Mouse (Mus musculus) liver, embryonic 13.5 days (tissue): ENCODE measurements around the gene Mylk3. TPM values are rescaled to one million over a fixed set of nuclear protein-coding genes. Genes with fewer than 3 reads are reported as not detected.

Source experiments
- ATAC-seq: fragments of 200-750 bp; cut with Nextera tagmentation; 2 replicates; pipeline ENCODE4 v1.8.0; 2017; ENCODE audit warnings: low read depth, mild to moderate bottlenecking, moderate number of reproducible peaks, moderate library complexity
- DNase-seq: peaks from one replicate; pipeline ENCODE4 v3.0.0; 2022
- H3K27ac ChIP-seq: fragments of 300-500 bp; sonication (generic); 2 replicates; pipeline ENCODE4 v1.5.1; 2015; ENCODE audit warnings: moderate library complexity, mild to moderate bottlenecking, inconsistent platforms
- H3K27me3 ChIP-seq: fragments of 300-500 bp; sonication (generic); 2 replicates; pipeline ENCODE4 v1.6.1; 2015; ENCODE audit warnings: mild to moderate bottlenecking, inconsistent platforms
- H3K36me3 ChIP-seq: fragments of 300-500 bp; sonication (generic); 2 replicates; pipeline ENCODE4 v1.6.1; 2015; ENCODE audit warnings: mild to moderate bottlenecking, inconsistent platforms
- H3K4me1 ChIP-seq: fragments of 300-500 bp; sonication (generic); replicated peaks from 2 replicates; pipeline ENCODE4 v1.6.1; 2015; ENCODE audit warnings: inconsistent platforms
- H3K4me2 ChIP-seq: fragments of 300-500 bp; sonication (generic); 2 replicates; pipeline ENCODE4 v1.6.1; 2015; ENCODE audit warnings: inconsistent platforms, mild to moderate bottlenecking, moderate library complexity
- H3K4me3 ChIP-seq: fragments of 300-500 bp; sonication (generic); replicated peaks from 2 replicates; pipeline ENCODE4 v1.5.1; 2015; ENCODE audit warnings: mild to moderate bottlenecking, inconsistent platforms
- H3K9ac ChIP-seq: fragments of 300-500 bp; sonication (generic); 2 replicates; pipeline ENCODE4 v1.6.1; 2015; ENCODE audit warnings: mild to moderate bottlenecking, inconsistent platforms
- H3K9me3 ChIP-seq: fragments of 300-500 bp; sonication (generic); replicated peaks from 2 replicates; pipeline ENCODE4 v1.6.1; 2016; ENCODE audit warnings: inconsistent platforms
- WGBS: fragments of 180-500 bp; shearing (Covaris S2); methylation state at CpG from one replicate; pipeline ENCODE4 v1.1.7; 2015; ENCODE audit not compliant: insufficient replicate concordance; 5-methylcytosine and 5-hydroxymethylcytosine counted together
- polyA plus RNA-seq: library from polyadenylated mRNA; unstranded; fragments of >200 nt; fragmentation: Nextera tagmentation; extraction: Ambion mirVana; gene quantifications from 2 replicates; pipeline ENCODE4 v1.2.1, GENCODE M21; 2015

Gene Mylk3
- polyA plus RNA-seq, result 44.7 and 45.8 TPM in 2 replicates

DNA sequence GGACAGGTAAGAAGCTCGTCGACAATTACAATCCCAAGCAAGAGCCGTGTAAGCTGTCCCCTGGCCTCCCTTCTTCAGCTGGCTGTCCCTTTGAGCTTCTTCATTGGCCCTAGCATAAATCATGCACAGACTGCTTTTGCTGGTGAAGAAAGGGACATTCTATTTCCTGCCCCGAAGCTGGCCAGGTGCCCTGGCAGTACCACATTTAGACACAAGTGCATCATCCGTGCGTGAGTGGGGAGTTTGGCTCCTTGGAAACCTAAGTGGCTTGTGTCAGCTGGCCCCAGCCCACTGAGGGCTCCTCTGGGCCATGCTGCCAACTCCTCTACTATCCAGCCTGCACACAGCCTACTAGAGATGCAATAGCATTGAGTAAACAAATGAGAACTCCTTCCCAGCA lies at the start of gene Mylk3:
TSS of gene Mylk3 (minus strand) at position 141 of the 400 bp plus-strand sequence.
- no peaks in the 10 kb centered on the region for H3K36me3 ChIP-seq
- WGBS, result 81% methylated on average over 6 of the region's 6 CpGs
- no peak within 1 kb of the TSS for H3K4me3 ChIP-seq
- no peak within 1 kb of the TSS for H3K9ac ChIP-seq
- no peak within 1 kb of the TSS for H3K4me2 ChIP-seq
- H3K4me1 ChIP-seq, result peaks cover 47% of the 10 kb centered on the region
- no peaks in the 10 kb centered on the region for H3K9me3 ChIP-seq
- ATAC-seq, result no peak
- no peaks in the 10 kb centered on the region for H3K27me3 ChIP-seq
- no peak within 1 kb of the TSS for H3K27ac ChIP-seq
- no peak for DNase-seq

GRCm38 (mm10) chr8:85435736-85436135 lies 49.6 kb upstream of the Mylk3 start:
- DNase-seq (peak; percentile 19), ATAC-seq (no peak)
- Histone ChIP-seq H3K9ac (no peak overlapping the region), H3K4me2 (no peak overlapping the region), H3K36me3 (no peaks in the 10 kb centered on the region), H3K4me3 (no peak overlapping the region), H3K4me1 (peaks cover 33% of the 10 kb centered on the region), H3K27ac (no peak overlapping the region), H3K27me3 (no peaks in the 10 kb centered on the region), H3K9me3 (no peaks in the 10 kb centered on the region)
- WGBS, result 57% methylated on average over 5 of the region's 5 CpGs

- 80% methylated on average over 12 of the region's 12 CpGs for WGBS
- no peaks in the 10 kb centered on the region for H3K27me3 ChIP-seq
- no peak for DNase-seq
- no peak overlapping the region for H3K27ac ChIP-seq
- no peaks in the 10 kb centered on the region for H3K36me3 ChIP-seq
- no peaks in the 10 kb centered on the region for H3K9me3 ChIP-seq
- ATAC-seq, result no peak
- H3K4me1 ChIP-seq, result peaks cover 41% of the 10 kb centered on the region
- H3K4me3 ChIP-seq, result no peak overlapping the region
- no peak overlapping the region for H3K9ac ChIP-seq
- H3K4me2 ChIP-seq, result no peak overlapping the region
These were observed 48.7 kb upstream of the Mylk3 start for GRCm38 (mm10) chr8:85434817-85435216.

GRCm38 (mm10) chr8:85433017-85433393 lies 46.9 kb upstream of the Mylk3 start:
- Histone ChIP-seq H3K9me3 (no peaks in the 10 kb centered on the region), H3K4me2 (peak overlapping the region; percentile 78), H3K9ac (peak overlapping the region; percentile 95; the same call in 1 of the 2 replicates), H3K4me3 (peak overlapping the region; percentile 90), H3K27me3 (no peaks in the 10 kb centered on the region), H3K27ac (peak overlapping the region; percentile 65), H3K36me3 (no peaks in the 10 kb centered on the region), H3K4me1 (peaks cover 54% of the 10 kb centered on the region)
- WGBS, result 3% methylated on average over 6 of the region's 6 CpGs
- DNase-seq (no peak), ATAC-seq (peak; percentile 32)

DNA sequence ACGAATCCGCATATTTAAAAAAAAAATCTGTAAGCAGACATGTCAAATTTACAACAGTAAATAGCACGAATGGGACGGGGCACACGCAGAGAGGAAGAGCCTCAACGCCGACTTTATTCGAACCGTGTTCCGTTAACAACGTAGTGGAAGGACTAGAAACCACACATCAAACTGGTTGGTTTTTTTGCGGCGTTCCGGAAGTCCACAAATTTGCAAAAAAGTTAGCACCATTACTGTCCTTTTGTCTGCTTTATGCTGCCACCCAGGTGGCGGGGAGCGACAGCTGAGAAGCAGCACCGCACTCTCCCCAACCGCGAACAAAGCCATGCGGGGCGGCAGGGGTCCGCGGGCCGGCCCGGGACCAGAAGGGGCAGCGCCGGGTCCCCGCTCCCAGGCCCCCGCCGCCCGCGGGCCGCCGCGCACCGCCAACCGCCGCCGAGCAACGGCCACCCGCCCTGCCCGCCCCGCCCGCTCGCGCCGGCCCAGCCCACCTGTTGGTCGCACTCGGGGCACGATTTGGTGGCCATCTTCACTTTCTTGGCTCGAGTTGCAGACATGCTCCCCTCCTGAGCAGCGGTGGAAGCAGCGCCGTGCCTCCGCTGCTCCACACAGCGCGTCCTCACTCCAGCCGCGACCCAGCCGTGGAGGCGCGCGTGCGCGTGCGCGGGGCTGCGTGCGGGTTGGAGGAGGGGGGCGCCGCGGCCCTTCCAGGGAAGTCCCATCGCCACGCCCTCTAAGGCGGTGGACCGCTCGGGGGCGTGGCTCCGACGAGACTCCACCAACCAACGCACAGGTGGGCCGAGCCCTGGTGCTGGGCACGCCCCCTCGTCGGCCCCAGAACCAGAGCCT lies 46.2 kb upstream of the Mylk3 start, which contains the start of gene 4921524J17Rik:
TSS of gene 4921524J17Rik (minus strand) at position 666 of the 849 bp plus-strand sequence.
- Histone ChIP-seq H3K4me1 (peaks cover 60% of the 10 kb centered on the region), H3K36me3 (no peaks in the 10 kb centered on the region), H3K4me3 (peak within 1 kb of the TSS; percentile 90), H3K9me3 (no peaks in the 10 kb centered on the region), H3K9ac (peak within 1 kb of the TSS; percentile 95), H3K27ac (peak within 1 kb of the TSS; percentile 94), H3K4me2 (peak within 1 kb of the TSS; percentile 78), H3K27me3 (no peaks in the 10 kb centered on the region)
- peak; percentile 96 for DNase-seq
- under 1% methylated on average over 85 of the region's 85 CpGs for WGBS
- ATAC-seq, result peak; percentile 98

DNA sequence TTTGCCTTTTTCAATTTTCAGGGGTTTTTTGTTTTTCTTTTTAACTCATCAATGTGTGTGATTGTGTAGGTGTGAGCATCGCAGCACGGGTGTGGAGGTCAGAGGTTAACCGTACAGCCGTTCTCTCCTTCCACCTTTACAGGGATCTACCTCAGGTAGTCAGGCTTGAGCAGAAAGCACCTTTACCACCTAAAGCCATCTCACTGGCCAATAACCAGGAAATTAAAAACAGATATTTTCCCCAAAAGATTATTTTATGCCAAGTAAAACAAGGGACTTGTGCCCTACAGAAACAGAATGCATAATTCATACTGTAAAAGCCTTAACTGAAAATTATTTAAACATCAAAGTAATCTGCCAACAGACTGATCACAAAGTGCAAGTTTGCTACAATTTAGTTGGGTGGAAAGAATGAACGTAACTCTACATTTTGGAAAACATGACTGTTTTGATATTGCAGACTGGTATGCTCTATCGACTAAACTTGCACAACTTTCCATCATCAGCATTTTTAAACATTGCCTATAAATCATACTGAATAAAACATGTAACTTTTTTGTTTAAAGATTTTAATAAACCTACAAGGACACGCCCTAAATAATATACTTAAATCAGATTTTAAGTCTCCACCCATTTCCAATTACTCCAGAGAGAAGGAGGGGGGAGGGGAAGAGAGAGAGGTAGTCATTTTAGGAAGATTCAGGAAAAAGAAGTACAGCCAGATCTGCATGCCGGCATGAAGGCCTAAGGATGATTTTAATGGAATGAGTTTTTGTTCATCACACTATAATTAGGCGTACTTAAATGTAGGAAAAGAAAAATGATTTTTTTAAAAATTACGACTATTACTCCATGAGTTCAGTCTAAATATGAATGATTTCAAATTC lies 45.4 kb upstream of the Mylk3 start:
- peak overlapping the region; percentile 95 for H3K9ac ChIP-seq
- DNase-seq (no peak), ATAC-seq (no peak)
- H3K27ac ChIP-seq, result peak overlapping the region; percentile 94
- H3K4me2 ChIP-seq, result peak overlapping the region; percentile 78
- H3K27me3 ChIP-seq, result no peaks in the 10 kb centered on the region
- peaks cover 69% of the 10 kb centered on the region for H3K4me1 ChIP-seq
- no peaks in the 10 kb centered on the region for H3K36me3 ChIP-seq
- no peaks in the 10 kb centered on the region for H3K9me3 ChIP-seq
- peak overlapping the region; percentile 90 for H3K4me3 ChIP-seq
- 13% methylated on average over 10 of the region's 10 CpGs for WGBS

DNA sequence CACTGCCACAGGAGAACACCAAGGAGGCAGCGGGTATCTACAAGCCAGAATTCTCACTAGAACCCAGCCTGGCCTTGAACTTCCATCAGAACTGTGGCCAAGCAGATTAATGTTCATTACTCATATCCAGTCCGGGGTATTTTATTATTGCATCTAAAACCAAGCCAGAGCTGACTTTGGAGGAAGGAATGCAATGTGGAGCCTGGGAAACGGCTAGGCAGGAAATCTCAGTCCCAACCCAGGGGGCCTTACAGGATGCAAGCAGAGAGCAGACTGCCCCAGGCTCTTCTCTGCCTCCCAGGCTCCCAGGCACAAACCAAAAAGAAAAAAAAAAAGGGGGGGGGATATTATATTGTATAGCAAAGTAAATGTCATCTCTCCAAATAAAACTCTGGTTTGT lies 44.7 kb upstream of the Mylk3 start:
- no peak for ATAC-seq
- 40% methylated on average over 3 of the region's 3 CpGs for WGBS
- Histone ChIP-seq H3K27me3 (no peaks in the 10 kb centered on the region), H3K4me1 (peaks cover 73% of the 10 kb centered on the region), H3K36me3 (peaks cover under 1% of the 10 kb centered on the region; the same call in 1 of the 2 replicates), H3K9ac (peak overlapping the region; percentile 46; the same call in 1 of the 2 replicates), H3K27ac (peak overlapping the region; percentile 32; the same call in 1 of the 2 replicates), H3K9me3 (no peaks in the 10 kb centered on the region), H3K4me3 (peak overlapping the region; percentile 90), H3K4me2 (peak overlapping the region; percentile 78)
- no peak for DNase-seq

GRCm38 (mm10) chr8:85429219-85429618 lies 43.1 kb upstream of the Mylk3 start:
- H3K36me3 ChIP-seq, result peaks cover 5% of the 10 kb centered on the region
- H3K9me3 ChIP-seq, result no peaks in the 10 kb centered on the region
- H3K4me3 ChIP-seq, result no peak overlapping the region
- no peak overlapping the region; the same call in 1 of the 2 replicates for H3K9ac ChIP-seq
- H3K4me2 ChIP-seq, result peak overlapping the region; percentile 29; the same call in 1 of the 2 replicates
- no peaks in the 10 kb centered on the region for H3K27me3 ChIP-seq
- peak overlapping the region; percentile 64 for H3K27ac ChIP-seq
- WGBS, result 14% methylated on average over 4 of the region's 4 CpGs
- H3K4me1 ChIP-seq, result peaks cover 77% of the 10 kb centered on the region
- ATAC-seq, result peak; percentile 21; the same call in 1 of the 2 replicates
- peak; percentile 27 for DNase-seq

DNA sequence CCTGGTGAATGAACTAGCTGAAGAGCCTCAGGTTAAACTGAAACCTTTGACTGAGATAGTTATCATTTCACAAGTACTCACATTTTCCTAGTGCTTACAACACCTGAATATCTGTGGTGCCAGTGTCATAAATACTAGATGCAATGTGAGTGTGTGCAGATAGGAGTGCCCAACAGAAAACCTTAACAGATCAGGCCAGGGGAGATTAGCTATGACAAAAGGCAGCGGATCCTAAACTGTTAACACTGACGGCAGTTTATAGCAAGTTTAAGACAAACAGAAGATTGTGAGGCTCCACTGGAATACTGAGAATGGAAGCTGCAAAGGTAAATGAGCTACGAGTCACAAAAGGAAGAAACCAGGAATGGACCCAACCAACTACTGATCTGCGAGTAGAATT lies 40.9 kb upstream of the Mylk3 start:
- Histone ChIP-seq H3K36me3 (peaks cover 5% of the 10 kb centered on the region), H3K27ac (no peak overlapping the region), H3K9ac (peak overlapping the region; percentile 23; the same call in 1 of the 2 replicates), H3K9me3 (no peaks in the 10 kb centered on the region), H3K4me2 (peak overlapping the region; percentile 24; the same call in 1 of the 2 replicates), H3K4me1 (peaks cover 77% of the 10 kb centered on the region), H3K27me3 (no peaks in the 10 kb centered on the region), H3K4me3 (no peak overlapping the region)
- DNase-seq (no peak), ATAC-seq (peak; percentile 49; the same call in 1 of the 2 replicates)
- 32% methylated on average over 4 of the region's 4 CpGs for WGBS

DNA sequence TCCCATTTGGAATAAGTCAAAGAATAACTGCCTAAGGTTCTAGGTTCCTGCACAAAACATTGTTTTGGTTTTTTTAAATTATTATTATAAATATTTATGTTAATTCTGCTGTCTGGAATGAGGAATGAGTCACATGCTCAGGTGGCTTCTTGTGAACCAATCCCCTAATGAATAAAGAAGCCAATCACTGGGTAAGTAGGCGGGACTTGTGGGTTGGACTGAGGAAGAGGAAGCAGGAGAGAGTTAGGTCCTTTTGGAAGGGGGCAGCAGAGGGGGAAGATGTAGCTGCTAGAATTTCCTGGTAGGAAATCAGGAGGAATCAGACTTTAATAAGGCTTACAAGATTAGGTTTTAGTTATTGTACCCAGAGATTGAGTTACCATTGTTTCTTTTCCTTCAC lies 35.2 kb upstream of the Mylk3 start:
- Histone ChIP-seq H3K27me3 (no peaks in the 10 kb centered on the region), H3K4me1 (peaks cover 47% of the 10 kb centered on the region), H3K9me3 (no peaks in the 10 kb centered on the region), H3K9ac (no peak overlapping the region), H3K27ac (no peak overlapping the region), H3K4me3 (0 out of 2 replicates have a peak overlapping the region, but pooled peaks have one; percentile 16), H3K36me3 (peaks cover 11% of the 10 kb centered on the region), H3K4me2 (no peak overlapping the region)
- 72% methylated on average over 1 of the region's 1 CpGs for WGBS
- ATAC-seq, result no peak
- DNase-seq, result no peak

DNA sequence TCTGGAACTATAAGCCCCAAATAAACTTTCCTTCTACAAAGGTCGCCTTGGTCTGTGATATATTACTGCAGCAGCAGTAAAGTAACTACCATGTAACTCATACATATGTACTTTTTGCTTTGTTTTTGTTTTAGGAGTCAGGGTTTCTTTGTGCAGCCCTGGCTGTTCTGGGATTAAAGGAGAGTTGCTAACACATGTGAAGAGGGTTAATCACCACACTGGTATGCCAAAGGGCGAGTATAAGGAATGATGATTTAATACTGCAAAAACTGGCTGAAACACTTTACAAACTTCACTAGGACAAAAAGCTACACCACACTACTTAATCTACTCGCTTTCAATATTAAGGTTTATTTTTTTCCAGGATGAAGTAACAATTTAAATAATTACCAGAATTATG lies 22.4 kb upstream of the Mylk3 start:
- H3K9ac ChIP-seq, result no peak overlapping the region
- no peaks in the 10 kb centered on the region for H3K27me3 ChIP-seq
- H3K4me2 ChIP-seq, result no peak overlapping the region
- 0 out of 2 replicates have a peak, but pooled peaks cover 15% of the 10 kb centered on the region for H3K4me1 ChIP-seq
- H3K27ac ChIP-seq, result no peak overlapping the region
- no peak for DNase-seq
- H3K4me3 ChIP-seq, result no peak overlapping the region
- H3K9me3 ChIP-seq, result no peaks in the 10 kb centered on the region
- H3K36me3 ChIP-seq, result peaks cover 5% of the 10 kb centered on the region; the same call in 1 of the 2 replicates
- no peak for ATAC-seq
- 60% methylated on average over 3 of the region's 3 CpGs for WGBS
